Mouse (Mus musculus) embryonic facial prominence, embryonic 15.5 days (tissue): ENCODE data around the gene Ywhah. TPM values are rescaled to one million over a fixed set of nuclear protein-coding genes. Genes with fewer than 3 reads are reported as not detected.

ENCODE experiments used
- ATAC-seq: fragments of 200-750 bp; cut with Nextera tagmentation; 2 replicates; pipeline ENCODE4 v1.8.0; 2017; ENCODE audit warnings: low read depth, moderate TSS enrichment; ENCODE audit not compliant: insufficient number of reproducible peaks, low FRiP score, low TSS enrichment
- H3K27ac ChIP-seq: fragments of 300-500 bp; sonication (generic); replicated peaks from 2 replicates; pipeline ENCODE4 v1.5.1; 2015; ENCODE audit warnings: mild to moderate bottlenecking, inconsistent platforms
- H3K27me3 ChIP-seq: fragments of 300-500 bp; sonication (generic); 2 replicates; pipeline ENCODE4 v1.6.1; 2015; ENCODE audit warnings: inconsistent platforms
- H3K36me3 ChIP-seq: fragments of 300-500 bp; sonication (generic); 2 replicates; pipeline ENCODE4 v1.6.1; 2015; ENCODE audit warnings: mild to moderate bottlenecking, inconsistent platforms
- H3K4me1 ChIP-seq: fragments of 300-500 bp; sonication (generic); 2 replicates; pipeline ENCODE4 v1.6.1; 2015; ENCODE audit warnings: inconsistent platforms
- H3K4me2 ChIP-seq: fragments of 300-500 bp; sonication (generic); replicated peaks from 2 replicates; pipeline ENCODE4 v1.6.1; 2015; ENCODE audit warnings: mild to moderate bottlenecking, inconsistent platforms
- H3K4me3 ChIP-seq: fragments of 300-500 bp; sonication (generic); replicated peaks from 2 replicates; pipeline ENCODE4 v1.5.1; 2015; ENCODE audit warnings: mild to moderate bottlenecking, inconsistent platforms
- H3K9ac ChIP-seq: fragments of 300-500 bp; sonication (generic); 2 replicates; pipeline ENCODE4 v1.6.1; 2015; ENCODE audit warnings: inconsistent platforms
- H3K9me3 ChIP-seq: fragments of 300-500 bp; sonication (generic); replicated peaks from 2 replicates; pipeline ENCODE4 v1.6.1; 2016; ENCODE audit warnings: inconsistent platforms
- WGBS: fragments of 180-500 bp; shearing (Covaris S2); methylation state at CpG from one replicate; pipeline ENCODE4 v1.1.7; 2015; 5-methylcytosine and 5-hydroxymethylcytosine counted together
- polyA plus RNA-seq: library from polyadenylated mRNA; unstranded; fragments of >200 nt; fragmentation: Nextera tagmentation; extraction: Ambion mirVana; gene quantifications from 2 replicates; pipeline ENCODE4 v1.2.1, GENCODE M21; 2015

The Ywhah gene
- polyA plus RNA-seq, 1 experiment from 2014 or later = 362 TPM

GRCm38 (mm10) chr5:32998783-32999182, 19.8 kb upstream of the Ywhah start:
- no peak overlapping the region for H3K27ac ChIP-seq
- no peak overlapping the region for H3K9ac ChIP-seq
- WGBS = 80% methylated on average over 4 of the region's 4 CpGs
- H3K36me3 ChIP-seq = no peaks in the 10 kb centered on the region
- H3K27me3 ChIP-seq = no peaks in the 10 kb centered on the region
- peaks cover 6% of the 10 kb centered on the region for H3K4me1 ChIP-seq
- no peak overlapping the region for H3K4me3 ChIP-seq
- no peak overlapping the region for H3K4me2 ChIP-seq
- no peaks in the 10 kb centered on the region for H3K9me3 ChIP-seq
- no peak for ATAC-seq

DNA sequence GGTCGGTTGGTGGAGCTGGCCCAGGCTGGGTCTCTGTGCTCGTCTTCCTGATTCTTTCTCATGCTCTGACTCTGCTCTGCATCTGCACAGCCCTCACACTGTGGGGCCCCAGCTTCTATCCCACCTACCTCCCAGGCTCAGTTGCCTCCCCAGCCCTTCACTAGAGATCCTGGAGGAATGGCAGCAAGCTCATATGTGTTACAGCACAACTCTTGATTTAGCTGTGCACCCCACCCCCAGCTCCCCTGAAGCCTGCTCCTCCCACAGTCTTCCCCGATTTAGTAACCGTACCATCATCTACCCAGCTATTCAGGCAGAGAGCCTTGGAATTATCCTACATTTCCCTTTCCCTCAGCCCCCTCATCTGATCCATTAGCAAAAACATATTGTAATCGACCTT, 17.5 kb upstream of the Ywhah start:
- no peak overlapping the region for H3K4me2 ChIP-seq
- no peaks in the 10 kb centered on the region for H3K36me3 ChIP-seq
- no peaks in the 10 kb centered on the region for H3K9me3 ChIP-seq
- H3K27me3 ChIP-seq = no peaks in the 10 kb centered on the region
- 62% methylated on average over 5 of the region's 5 CpGs for WGBS
- H3K4me3 ChIP-seq = no peak overlapping the region
- H3K9ac ChIP-seq = no peak overlapping the region
- H3K4me1 ChIP-seq = no peaks in the 10 kb centered on the region
- H3K27ac ChIP-seq = no peak overlapping the region
- ATAC-seq = no peak

DNA sequence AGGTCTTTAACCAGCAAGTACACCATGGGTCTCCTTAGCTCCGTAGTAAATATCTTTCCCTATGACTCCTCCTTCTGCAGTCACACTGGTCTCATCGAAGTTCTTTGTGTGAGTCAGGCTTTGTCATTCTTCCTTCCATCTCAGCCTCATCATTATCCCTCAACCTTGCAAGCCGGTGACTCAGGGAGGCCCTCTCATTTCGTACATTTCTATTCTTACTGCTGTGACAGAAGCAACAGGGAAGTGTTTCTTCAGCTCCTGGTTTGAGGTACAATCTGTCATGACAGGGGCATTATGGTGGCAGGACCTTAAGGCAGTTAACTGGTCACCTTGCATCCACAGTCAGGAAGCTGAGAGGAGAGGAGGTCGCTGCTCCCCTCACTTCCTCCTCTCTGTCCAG, 15.8 kb upstream of the Ywhah start:
- H3K27me3 ChIP-seq = no peaks in the 10 kb centered on the region
- H3K36me3 ChIP-seq = no peaks in the 10 kb centered on the region
- H3K9ac ChIP-seq = no peak overlapping the region
- WGBS = 82% methylated on average over 5 of the region's 5 CpGs
- no peaks in the 10 kb centered on the region for H3K4me1 ChIP-seq
- no peaks in the 10 kb centered on the region for H3K9me3 ChIP-seq
- no peak overlapping the region for H3K4me3 ChIP-seq
- H3K4me2 ChIP-seq = no peak overlapping the region
- no peak overlapping the region for H3K27ac ChIP-seq
- ATAC-seq = no peak

GRCm38 (mm10) chr5:33003500-33003899, 15.1 kb upstream of the Ywhah start:
- Histone ChIP-seq H3K9me3 (no peaks in the 10 kb centered on the region), H3K27me3 (no peaks in the 10 kb centered on the region), H3K4me3 (no peak overlapping the region), H3K27ac (no peak overlapping the region), H3K9ac (no peak overlapping the region), H3K4me2 (no peak overlapping the region), H3K36me3 (no peaks in the 10 kb centered on the region), H3K4me1 (no peaks in the 10 kb centered on the region)
- no peak for ATAC-seq
- WGBS = 66% methylated on average over 6 of the region's 6 CpGs

- H3K4me1 ChIP-seq = no peaks in the 10 kb centered on the region
- H3K4me2 ChIP-seq = no peak overlapping the region
- H3K4me3 ChIP-seq = no peak overlapping the region
- H3K27ac ChIP-seq = no peak overlapping the region
- ATAC-seq = no peak
- H3K9me3 ChIP-seq = no peaks in the 10 kb centered on the region
- no peaks in the 10 kb centered on the region for H3K27me3 ChIP-seq
- 71% methylated on average over 4 of the region's 4 CpGs for WGBS
- no peak overlapping the region for H3K9ac ChIP-seq
- no peaks in the 10 kb centered on the region for H3K36me3 ChIP-seq
Measured at GRCm38 (mm10) chr5:33004110-33004509, 14.5 kb upstream of the Ywhah start.

DNA sequence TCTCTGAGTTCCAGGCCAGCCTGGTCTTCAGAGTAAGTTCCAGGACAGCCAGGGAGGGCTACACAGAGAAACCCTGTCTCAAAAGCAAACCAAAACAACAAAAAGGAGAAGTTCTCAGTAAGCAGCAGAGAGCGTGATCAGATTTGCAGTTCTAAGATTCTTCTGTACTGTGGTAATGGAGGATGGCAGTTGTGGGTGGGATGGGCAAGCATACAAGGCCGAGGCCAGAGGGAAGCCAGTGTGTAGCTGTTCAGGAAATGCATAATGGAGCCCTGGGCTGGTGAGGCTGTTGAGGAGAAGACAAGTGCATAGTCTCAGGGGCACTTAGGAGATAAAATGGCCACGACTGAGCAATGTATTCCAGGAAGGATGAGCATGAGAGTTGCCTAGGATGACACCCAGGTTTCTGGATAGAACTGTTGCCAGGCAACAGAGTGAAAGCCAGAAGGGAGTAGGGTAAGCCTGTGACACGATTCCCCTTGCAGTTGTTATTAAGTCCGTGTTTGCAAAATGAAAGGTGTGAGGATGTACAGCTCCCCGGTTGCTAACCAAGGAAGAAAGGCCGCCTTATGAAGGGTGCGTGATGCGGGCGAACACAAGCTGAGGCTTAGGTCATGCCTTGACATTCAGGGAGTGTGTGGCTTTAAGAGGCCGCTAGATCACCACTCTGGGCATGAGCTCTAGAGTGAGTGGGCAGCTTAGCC, 13.0 kb upstream of the Ywhah start:
- ATAC-seq = no peak
- Histone ChIP-seq H3K27me3 (no peaks in the 10 kb centered on the region), H3K27ac (no peak overlapping the region), H3K4me2 (no peak overlapping the region), H3K4me3 (no peak overlapping the region), H3K9me3 (no peaks in the 10 kb centered on the region), H3K36me3 (no peaks in the 10 kb centered on the region), H3K9ac (no peak overlapping the region), H3K4me1 (peaks cover 3% of the 10 kb centered on the region; the same call in 1 of the 2 replicates)
- 78% methylated on average over 11 of the region's 11 CpGs for WGBS

GRCm38 (mm10) chr5:33006670-33007069, 11.9 kb upstream of the Ywhah start:
- no peak overlapping the region for H3K9ac ChIP-seq
- H3K27me3 ChIP-seq = no peaks in the 10 kb centered on the region
- H3K4me2 ChIP-seq = no peak overlapping the region
- H3K27ac ChIP-seq = no peak overlapping the region
- H3K4me1 ChIP-seq = peaks cover 14% of the 10 kb centered on the region
- WGBS = 33% methylated on average over 8 of the region's 8 CpGs
- no peaks in the 10 kb centered on the region for H3K9me3 ChIP-seq
- H3K4me3 ChIP-seq = no peak overlapping the region
- H3K36me3 ChIP-seq = no peaks in the 10 kb centered on the region
- no peak for ATAC-seq

- 70% methylated on average over 4 of the region's 4 CpGs for WGBS
- no peaks in the 10 kb centered on the region for H3K9me3 ChIP-seq
- no peak for ATAC-seq
Measured at GRCm38 (mm10) chr5:33007371-33007770, 11.2 kb upstream of the Ywhah start.

DNA sequence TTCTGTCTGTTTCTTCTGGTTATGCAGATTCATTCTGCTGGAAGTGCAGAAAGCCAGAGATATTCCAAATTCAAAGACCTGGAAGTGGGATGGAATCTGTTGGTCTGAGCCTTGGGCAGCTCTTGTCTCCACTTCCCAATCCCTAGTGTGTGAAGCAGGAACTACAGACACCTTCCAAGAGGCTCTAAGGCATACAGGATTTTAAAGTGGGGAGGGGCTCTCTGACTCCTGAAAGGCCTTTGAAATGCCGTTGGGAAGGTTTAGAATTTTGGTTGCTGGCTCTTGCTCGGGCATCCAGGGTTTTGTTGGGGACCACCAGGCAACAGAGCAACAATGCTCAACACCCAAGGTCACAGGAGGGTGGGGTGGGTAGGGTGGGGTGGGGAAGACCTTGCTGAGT, 9.3 kb upstream of the Ywhah start:
- 46% methylated on average over 2 of the region's 2 CpGs for WGBS
- Histone ChIP-seq H3K4me1 (peaks cover 15% of the 10 kb centered on the region), H3K4me3 (no peak overlapping the region), H3K4me2 (no peak overlapping the region), H3K9me3 (no peaks in the 10 kb centered on the region), H3K27me3 (no peaks in the 10 kb centered on the region), H3K9ac (no peak overlapping the region), H3K27ac (no peak overlapping the region), H3K36me3 (no peaks in the 10 kb centered on the region)
- no peak for ATAC-seq

More at GRCm38 (mm10) chr5:33007371-33007770, 11.2 kb upstream of the Ywhah start:
- H3K36me3 ChIP-seq = no peaks in the 10 kb centered on the region
- no peak overlapping the region for H3K9ac ChIP-seq
- H3K27me3 ChIP-seq = no peaks in the 10 kb centered on the region
- H3K4me1 ChIP-seq = peaks cover 15% of the 10 kb centered on the region
- no peak overlapping the region for H3K4me2 ChIP-seq
- no peak overlapping the region for H3K4me3 ChIP-seq
- no peak overlapping the region for H3K27ac ChIP-seq

GRCm38 (mm10) chr5:33009818-33010812, 8.5 kb upstream of the Ywhah start:
- Histone ChIP-seq H3K9ac (no peak overlapping the region), H3K36me3 (no peaks in the 10 kb centered on the region), H3K4me1 (peaks cover 15% of the 10 kb centered on the region), H3K27me3 (no peaks in the 10 kb centered on the region), H3K4me2 (no peak overlapping the region), H3K27ac (no peak overlapping the region), H3K9me3 (no peaks in the 10 kb centered on the region), H3K4me3 (no peak overlapping the region)
- 71% methylated on average over 14 of the region's 14 CpGs for WGBS
- no peak for ATAC-seq
